Mouse (Mus musculus): Measurements from ENCODE around the gene Npepps. TPM values are rescaled to one million over a fixed set of nuclear protein-coding genes. Genes with fewer than 3 reads are reported as not detected.
"Not testable (repeated sequence)": the region's sequence is repeated elsewhere in the genome, so short reads cannot be mapped to it uniquely, and the experiment has no call there.

Npepps gene
- total RNA-seq, 1 experiment from 2014 or later: 110 TPM

GRCm38 (mm10) chr11:97237976-97238375, 42.5 kb downstream of the Npepps start:
- no peak for DNase-seq

GRCm38 (mm10) chr11:97232436-97232835, 48.0 kb downstream of the Npepps start:
- DNase-seq: no peak

DNA sequence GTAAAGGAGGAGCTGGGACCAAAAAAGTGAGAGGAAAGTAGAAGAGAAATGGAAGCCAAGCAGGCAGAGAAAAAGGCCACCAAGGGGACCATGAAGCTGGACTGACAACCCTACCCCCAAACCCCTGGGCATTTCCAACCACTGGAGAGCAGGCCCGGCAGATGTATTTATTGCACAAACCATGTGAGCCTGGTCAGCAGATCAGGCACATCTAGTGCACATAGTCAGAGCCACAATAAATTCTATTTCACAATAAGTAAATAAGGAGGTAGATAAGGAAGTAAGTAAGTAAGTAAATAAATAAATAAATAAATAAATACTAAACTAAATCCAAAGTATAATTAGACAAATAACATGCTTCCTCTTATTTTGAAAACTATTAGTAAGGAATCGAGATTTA, 51.0 kb downstream of the Npepps start:
- no peak for DNase-seq

GRCm38 (mm10) chr11:97228985-97229384, 51.5 kb downstream of the Npepps start:
- peak; percentile 20 for DNase-seq

DNA sequence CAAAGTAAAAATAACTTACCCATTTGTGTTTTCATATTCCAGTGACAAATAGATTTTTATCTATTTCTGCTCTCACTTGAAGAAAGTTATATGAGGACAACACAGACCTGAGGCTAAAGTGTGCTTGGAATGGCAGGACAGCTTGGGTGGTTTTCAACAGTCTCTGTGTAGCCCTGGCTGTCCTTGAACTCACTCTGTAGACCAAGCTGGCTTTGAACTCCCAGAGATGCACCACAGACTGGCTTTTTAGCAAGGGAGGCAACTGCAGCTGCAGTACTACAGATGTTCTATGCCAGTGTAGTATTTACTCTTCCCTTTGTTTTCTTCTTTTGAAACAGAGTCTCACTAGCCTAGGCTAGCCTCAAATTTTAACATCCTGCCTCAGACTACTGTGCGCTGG, 54.3 kb downstream of the Npepps start:
- no peak for DNase-seq

DNA sequence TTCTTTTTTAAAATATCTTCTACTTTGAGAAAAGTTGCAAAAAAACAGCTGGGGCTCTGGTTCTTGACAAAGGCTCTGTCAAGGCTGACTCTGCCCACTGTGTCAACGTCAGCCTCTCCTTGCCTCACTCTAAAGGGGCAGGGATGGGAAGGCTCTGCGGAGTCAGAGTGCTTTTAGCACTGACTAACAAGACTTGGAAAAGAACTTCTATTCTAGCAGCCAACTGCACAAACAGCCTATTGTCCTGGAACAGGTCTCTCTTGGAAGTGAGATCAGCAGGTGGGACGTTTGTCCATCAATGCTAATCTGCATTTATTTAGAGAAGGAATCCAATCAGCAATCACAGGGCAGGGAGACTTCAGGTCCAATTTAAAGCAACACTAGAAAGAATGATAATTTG, 57.0 kb downstream of the Npepps start:
- no peak for DNase-seq

GRCm38 (mm10) chr11:97221611-97222010, 58.8 kb downstream of the Npepps start:
- DNase-seq: no peak

DNA sequence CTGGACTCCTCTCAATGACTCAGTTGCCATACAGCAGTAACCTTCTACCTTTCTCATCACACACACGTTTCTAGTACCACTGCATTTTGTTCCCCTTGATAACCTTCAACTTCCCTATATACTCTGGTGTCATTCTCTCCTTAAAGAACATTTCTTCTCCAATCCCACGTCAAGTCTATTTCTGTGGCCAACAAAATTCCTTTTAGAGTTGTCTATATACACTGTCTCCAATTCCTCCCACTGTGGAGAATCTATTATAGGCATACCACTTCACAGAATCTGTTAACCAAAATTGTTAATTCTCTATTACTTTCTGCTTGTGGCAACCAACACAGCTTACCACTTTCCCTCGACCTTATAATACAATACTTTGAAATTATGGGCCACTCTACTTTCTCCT, 60.2 kb downstream of the Npepps start:
- no peak for DNase-seq

DNA sequence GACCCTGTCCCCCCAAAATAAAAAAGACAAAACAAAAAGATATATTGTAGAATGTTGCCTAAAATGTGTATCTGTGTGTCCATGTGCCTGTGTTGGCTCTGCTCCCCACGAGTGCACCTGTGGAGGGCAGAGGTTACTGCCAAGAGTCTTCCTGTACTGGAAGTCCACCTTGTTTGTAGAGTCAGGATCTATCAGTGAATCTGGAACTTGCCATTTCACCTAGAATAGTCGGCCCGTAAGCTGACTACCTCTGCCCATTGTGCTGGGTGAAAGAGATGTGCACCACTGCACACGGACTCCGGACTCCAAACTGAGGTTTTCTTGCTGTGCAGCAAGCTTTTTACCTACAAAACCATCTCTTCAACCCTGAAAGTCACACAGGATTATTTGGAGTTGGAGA, 66.0 kb downstream of the Npepps start:
- no peak for DNase-seq

DNA sequence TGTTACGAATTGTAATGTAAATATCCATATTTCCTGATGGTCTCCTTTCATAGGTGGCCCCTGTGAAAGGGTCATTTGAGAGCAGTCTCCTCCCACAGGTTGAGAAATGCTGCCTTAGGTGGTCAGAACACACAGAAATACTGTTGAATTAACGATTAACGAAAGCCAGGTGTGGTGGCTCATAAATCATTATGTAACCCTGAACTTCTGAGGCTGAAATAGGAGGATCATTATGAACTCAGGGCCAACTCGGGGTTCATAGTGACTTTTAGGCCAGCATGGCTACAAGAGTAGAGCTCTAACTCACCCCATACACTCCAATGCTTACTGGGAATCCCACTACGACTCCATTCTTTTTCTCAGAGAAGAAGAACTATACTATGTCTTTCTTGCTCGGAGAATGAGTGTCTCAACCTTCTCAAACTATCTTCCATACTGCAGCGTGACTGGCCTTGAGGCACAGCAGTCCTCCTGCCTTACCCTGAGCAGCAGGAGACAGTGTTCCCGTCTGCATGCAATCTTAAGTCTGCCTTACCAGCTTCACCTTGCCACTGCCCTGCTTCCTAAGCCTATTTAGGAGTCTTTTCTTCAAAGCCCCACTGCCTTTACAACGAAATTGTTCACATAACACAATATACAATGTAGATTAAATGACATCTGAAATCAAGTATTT, 69.6 kb downstream of the Npepps start:
- DNase-seq: no peak

DNA sequence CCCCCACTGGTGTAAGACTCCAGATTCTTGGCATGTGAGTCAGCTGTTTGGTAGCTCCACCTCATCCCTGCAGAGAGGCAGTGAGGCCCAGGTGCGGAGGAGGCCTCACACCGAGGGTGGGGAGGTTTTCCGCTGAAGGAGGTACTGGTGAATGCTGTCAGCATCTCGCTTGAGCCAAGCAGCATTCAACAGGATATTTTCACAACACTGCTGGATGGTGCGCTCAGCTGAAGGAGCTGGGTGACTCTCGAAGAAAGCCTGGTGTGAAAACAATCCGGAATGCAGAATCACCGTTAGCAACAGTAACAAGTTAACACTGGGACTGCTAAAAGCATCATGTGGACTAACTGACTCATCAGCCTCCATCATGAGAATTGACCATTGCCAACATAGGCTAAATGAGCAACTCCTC, 73.4 kb downstream of the Npepps start:
- DNase-seq: no peak

DNA sequence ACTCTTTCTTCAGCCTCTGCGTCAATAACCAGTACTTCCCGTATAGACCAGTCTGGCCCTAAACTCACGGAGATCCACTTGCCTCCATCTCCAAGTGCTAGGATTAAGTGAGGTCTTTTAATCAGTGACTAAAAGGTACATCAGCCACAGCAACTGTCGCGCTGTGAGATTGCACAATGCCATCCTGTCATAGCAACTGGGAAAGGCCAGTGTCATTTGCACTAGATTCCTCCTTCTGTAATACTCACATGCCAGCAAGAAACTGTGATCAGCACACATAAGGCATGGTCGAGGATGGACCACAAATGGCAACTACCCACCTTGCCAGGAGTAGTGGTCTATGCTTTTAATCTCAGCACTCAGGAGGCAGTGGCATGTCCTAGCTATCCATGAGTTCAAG, 80.9 kb downstream of the Npepps start:
- peak; percentile 23 for DNase-seq

GRCm38 (mm10) chr11:97198601-97199000, 81.8 kb downstream of the Npepps start:
- DNase-seq: peak; percentile 57

DNA sequence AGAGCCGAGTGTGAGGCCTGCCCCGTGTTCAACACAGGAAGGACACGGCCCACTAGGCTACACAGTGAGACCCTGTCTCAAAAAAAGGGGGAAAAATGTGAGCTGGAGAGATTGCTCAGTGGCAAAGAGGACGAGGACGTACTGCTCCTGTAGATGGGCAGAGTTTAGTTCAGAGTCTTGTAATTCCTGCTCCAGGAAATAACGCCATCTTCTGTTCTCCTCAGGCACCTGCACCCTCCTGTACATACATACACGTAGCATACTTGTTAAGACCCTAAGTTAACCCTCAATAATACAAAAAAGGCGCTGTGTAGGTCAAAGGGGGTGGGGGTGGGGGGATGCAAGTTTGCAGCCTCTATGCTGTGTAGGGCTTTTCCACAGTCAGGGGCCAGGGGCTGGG, 83.4 kb downstream of the Npepps start:
- no peak for DNase-seq

GRCm38 (mm10) chr11:97196541-97196940, 83.9 kb downstream of the Npepps start:
- no peak for DNase-seq

- DNase-seq: no peak
Measured at GRCm38 (mm10) chr11:97192621-97192951, 87.9 kb downstream of the Npepps start.

DNA sequence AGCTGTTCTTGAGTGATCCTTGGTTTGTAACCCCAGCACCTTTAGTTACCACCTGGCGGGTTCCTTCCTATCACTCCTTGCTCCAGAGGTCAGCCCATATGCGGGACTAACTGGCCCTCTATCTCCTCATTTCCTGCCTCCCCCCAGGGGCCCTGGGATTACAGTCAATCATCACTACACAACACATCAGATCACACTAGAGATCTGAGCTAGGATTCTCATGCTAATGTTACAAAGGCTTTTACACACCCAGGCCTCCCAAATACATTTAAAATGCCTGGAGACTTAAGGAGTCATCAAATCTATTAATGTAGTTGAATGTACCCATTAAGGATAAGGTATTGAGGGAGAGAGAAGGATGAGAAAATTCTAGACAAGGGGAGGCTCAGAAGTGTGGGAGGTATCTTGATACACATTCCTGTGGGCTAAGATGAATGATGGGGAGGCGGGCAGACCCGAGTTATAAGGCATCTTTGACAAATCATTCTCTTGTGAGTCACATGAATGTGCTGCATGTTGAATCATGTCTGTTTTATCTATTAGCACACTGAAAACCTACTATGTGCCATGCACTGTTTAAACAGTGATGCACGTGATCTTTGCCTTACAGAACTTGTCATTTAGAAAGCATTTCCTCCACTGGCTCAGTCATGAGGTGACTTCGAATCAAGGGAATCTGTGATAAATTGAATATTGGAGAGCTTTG, 88.4 kb downstream of the Npepps start:
- no peak for DNase-seq

DNA sequence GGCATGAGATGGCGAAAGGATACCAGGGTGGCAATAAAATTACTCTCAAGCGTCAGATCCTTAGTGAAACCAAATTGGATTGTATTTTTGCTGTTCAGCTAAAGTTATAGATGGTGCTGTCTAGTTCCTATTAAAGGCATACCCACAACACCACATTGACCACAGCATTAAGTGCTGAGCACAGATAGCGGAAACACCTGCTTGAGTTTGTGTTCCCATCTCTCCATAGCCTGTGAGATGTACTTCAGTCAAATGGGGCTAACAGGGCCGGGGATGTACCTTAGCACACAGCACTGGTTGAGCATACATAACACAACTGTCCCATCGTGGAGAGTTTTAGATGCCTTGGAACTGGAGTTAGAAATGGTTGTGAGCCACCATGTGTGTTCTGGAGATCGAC, 89.4 kb downstream of the Npepps start:
- no peak for DNase-seq

DNA sequence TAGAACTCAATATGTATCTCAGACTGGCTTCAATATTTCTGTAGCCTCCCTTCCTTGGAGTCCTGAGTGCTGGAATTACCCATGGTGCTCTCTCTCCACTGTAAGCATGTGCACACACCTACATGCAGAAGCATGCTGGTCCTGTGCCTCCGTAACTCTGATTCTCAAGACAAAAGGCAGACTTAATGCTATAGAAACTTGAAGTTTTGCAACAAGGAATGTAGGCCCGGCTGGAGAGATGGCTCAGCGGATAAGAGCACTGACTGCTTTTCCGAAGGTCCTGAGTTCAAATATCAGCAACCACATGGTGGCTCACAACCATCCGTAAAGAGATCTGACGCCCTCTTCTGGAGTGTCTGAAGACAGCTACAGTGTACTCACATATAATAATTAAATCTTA, 90.8 kb downstream of the Npepps start:
- not testable (repeated sequence) for DNase-seq

- DNase-seq: no peak
Measured at GRCm38 (mm10) chr11:97189231-97189630, 91.2 kb downstream of the Npepps start.

- DNase-seq: no peak
Measured at GRCm38 (mm10) chr11:97188643-97188955, 91.8 kb downstream of the Npepps start.

DNA sequence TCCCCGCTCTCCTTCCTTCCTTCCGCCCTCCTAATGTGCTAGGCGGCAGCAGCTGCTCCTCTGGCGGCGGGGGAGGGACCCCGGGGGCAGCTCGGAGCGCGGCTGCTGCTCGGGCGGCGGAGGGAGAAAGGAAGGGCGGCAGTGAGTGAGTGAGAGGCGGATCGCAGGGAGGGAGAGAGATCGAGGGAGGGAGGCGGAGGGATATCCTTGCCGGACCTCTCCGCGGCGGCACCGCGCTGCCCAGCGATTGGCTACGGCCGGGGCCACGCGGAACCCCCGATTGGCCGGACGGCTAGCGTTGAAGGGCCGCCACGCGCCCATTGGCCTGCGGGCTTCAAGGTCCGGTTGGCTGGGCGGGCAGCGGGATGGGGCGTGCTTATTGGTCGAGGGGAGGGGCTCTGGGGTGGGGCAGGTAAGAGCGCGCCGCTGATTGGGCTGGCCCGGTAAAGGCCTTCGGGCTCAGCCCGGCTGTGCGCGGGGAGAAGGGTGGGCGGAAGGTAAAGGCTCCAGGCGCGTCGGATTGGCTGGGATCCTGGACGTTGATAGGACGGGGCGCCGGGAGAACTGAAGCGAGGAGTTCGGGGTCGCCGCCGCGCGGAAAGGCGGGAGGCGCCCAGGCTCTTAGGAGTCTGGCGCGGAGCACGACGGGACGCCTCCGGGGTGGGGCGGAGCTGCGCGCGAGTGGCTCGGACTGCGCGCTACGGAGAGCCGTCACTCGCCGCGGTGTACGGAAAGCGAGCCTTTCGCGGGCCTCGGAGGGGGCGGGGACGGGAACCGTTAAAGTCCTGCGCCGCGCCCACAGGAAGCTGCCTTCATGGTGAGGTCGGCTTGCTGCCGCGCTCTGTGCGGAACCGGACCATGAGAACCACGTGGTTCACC, 92.4 kb downstream of the Npepps start, which contains the start of gene Kpnb1:
Gene Kpnb1, minus strand, starts transcription at position 118 of the 879 bp plus-strand sequence.
- peak; percentile 99 for DNase-seq

Data from adrenal gland, postnatal 25 days (tissue).